Mouse (Mus musculus) embryonic facial prominence, embryonic 14.5 days (tissue): ENCODE data around the gene Lrrc45. TPM values are rescaled to one million over a fixed set of nuclear protein-coding genes. Genes with fewer than 3 reads are reported as not detected.

ENCODE experiments used
- ATAC-seq: fragments of 200-750 bp; cut with Nextera tagmentation; 2 replicates; pipeline ENCODE4 v1.8.0; 2017; ENCODE audit warnings: low read depth, moderate number of reproducible peaks, moderate TSS enrichment
- DNase-seq: peaks from one replicate; pipeline ENCODE4 v3.0.0-alpha.2; 2015; ENCODE audit warnings: low spot score
- H3K27ac ChIP-seq: fragments of 300-500 bp; sonication (generic); replicated peaks from 2 replicates; pipeline ENCODE4 v1.5.1; 2014; ENCODE audit warnings: low read depth, mild to moderate bottlenecking, low read length, moderate library complexity
- H3K27me3 ChIP-seq: fragments of 300-500 bp; sonication (generic); replicated peaks from 2 replicates; pipeline ENCODE4 v1.6.1; 2014; ENCODE audit warnings: low read length; ENCODE audit not compliant: control insufficient read depth, insufficient read depth
- H3K36me3 ChIP-seq: fragments of 300-500 bp; sonication (generic); 2 replicates; pipeline ENCODE4 v1.6.1; 2014; ENCODE audit warnings: low read length, mixed read lengths; ENCODE audit not compliant: control insufficient read depth, insufficient read depth
- H3K4me1 ChIP-seq: fragments of 300-500 bp; sonication (generic); 2 replicates; pipeline ENCODE4 v1.6.1; 2014; ENCODE audit warnings: antibody characterized with exemption, low read length; ENCODE audit not compliant: control insufficient read depth, insufficient read depth
- H3K4me2 ChIP-seq: fragments of 300-500 bp; sonication (generic); 2 replicates; pipeline ENCODE4 v1.6.1; 2014; ENCODE audit warnings: low read depth, mild to moderate bottlenecking, low read length, moderate library complexity, mixed read lengths
- H3K4me3 ChIP-seq: fragments of 300-500 bp; sonication (generic); 2 replicates; pipeline ENCODE4 v1.5.1; 2014; ENCODE audit warnings: low read depth, mild to moderate bottlenecking, low read length
- H3K9ac ChIP-seq: fragments of 300-500 bp; sonication (generic); 2 replicates; pipeline ENCODE4 v1.6.1; 2014; ENCODE audit warnings: low read depth, mild to moderate bottlenecking, low read length, moderate library complexity, mixed read lengths
- H3K9me3 ChIP-seq: fragments of 300-500 bp; sonication (generic); 2 replicates; pipeline ENCODE4 v1.6.1; 2016; ENCODE audit warnings: low read length; ENCODE audit not compliant: control insufficient read depth
- WGBS: fragments of 180-500 bp; shearing (Covaris S2); extraction: QIAGEN DNeasy Blood & Tissue Kit; methylation state at CpG from one replicate; pipeline ENCODE4 v1.1.7; 2014; 5-methylcytosine and 5-hydroxymethylcytosine counted together
- polyA plus RNA-seq: library from polyadenylated mRNA; unstranded; fragments of >200 nt; fragmentation: Nextera tagmentation; extraction: Ambion mirVana; gene quantifications from 2 replicates; pipeline ENCODE4 v1.2.1, GENCODE M21; 2014

The Lrrc45 gene
- polyA plus RNA-seq, 1 experiment from 2014 or later: 46.5 TPM

DNA sequence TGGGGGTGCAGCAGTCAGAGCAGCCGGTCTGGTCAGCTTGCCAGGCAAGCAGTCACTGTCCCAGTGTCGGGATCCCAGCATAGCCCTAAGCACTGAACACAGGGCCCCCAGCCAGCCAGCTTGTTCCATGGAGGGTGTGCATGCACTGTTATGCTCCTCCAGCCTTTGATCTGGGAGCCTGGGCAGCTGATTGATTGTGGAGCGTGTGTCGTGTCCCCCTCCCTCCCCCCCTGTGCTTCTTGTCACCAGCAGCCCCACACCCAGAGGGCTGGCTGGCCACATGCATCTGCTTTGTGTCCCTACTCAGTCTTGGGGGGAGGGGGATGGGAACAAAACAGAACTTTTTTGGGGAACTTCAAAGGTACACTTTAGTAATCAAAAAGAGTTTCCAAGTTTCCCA is 18.5 kb upstream of the Lrrc45 start:
- no peak overlapping the region for H3K4me3 ChIP-seq
- DNase-seq: no peak
- H3K9me3 ChIP-seq: 0 out of 2 replicates have a peak, but pooled peaks cover 4% of the 10 kb centered on the region
- peak overlapping the region; percentile 39 for H3K27ac ChIP-seq
- H3K4me2 ChIP-seq: no peak overlapping the region
- no peaks in the 10 kb centered on the region for H3K27me3 ChIP-seq
- ATAC-seq: peak; percentile 55; the same call in 1 of the 2 replicates
- H3K4me1 ChIP-seq: no peaks in the 10 kb centered on the region
- 28% methylated on average over 3 of the region's 4 CpGs for WGBS
- H3K36me3 ChIP-seq: peaks cover 41% of the 10 kb centered on the region
- H3K9ac ChIP-seq: peak overlapping the region; percentile 11; the same call in 1 of the 2 replicates

DNA sequence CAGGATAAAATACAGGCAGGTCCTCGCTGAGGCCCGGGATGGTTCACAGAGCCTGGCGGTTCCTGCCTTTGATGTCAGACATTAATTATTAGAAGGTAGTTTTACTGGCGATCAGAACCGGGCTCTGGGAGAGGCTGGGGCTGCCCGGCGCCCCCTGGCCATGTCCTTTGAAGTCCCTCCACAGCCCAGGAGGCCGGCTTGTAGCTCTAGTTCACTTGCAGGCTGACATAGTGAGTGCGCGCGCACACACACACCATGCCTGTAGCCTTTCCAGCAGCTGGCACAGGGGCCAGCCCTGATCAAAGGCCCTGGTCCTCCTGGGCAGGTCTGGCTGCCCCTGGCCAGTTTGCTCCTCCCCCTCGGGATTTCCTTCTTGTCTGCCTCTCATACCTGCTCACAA is 18.1 kb upstream of the Lrrc45 start:
- Histone ChIP-seq H3K4me2 (no peak overlapping the region), H3K9ac (no peak overlapping the region)
- 40% methylated on average over 12 of the region's 12 CpGs for WGBS

DNA sequence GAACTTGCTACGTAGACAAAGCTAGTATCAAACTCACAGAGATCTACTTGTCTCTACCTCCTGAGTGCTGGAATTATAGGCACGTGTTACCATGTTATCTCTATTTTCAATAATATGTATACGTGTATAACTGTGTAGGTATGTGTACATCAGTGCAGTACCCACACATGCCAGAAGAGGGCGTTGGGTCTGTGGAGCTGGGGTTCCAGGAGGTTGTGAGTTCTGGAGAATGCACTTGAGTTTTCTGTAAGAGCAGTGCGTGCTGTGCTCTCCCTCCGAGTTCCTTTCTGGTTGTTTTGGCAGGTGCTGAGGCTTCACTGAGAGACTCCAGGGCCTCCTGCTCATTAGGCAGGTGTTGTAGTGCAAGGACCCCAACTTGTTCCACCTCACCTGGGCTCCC is 17.2 kb upstream of the Lrrc45 start:
- Histone ChIP-seq H3K27me3 (no peaks in the 10 kb centered on the region), H3K27ac (no peak overlapping the region), H3K9me3 (0 out of 2 replicates have a peak, but pooled peaks cover 4% of the 10 kb centered on the region), H3K4me3 (no peak overlapping the region), H3K4me2 (no peak overlapping the region), H3K4me1 (no peaks in the 10 kb centered on the region), H3K9ac (no peak overlapping the region), H3K36me3 (peaks cover 44% of the 10 kb centered on the region)
- DNase-seq (no peak), ATAC-seq (no peak)
- 93% methylated on average over 6 of the region's 6 CpGs for WGBS

More for the DNA sequence above, 18.1 kb upstream of the Lrrc45 start:
- H3K27me3 ChIP-seq: no peaks in the 10 kb centered on the region
- peaks cover 41% of the 10 kb centered on the region for H3K36me3 ChIP-seq
- no peak overlapping the region for H3K4me3 ChIP-seq
- peak overlapping the region; percentile 39 for H3K27ac ChIP-seq
- H3K9me3 ChIP-seq: 0 out of 2 replicates have a peak, but pooled peaks cover 4% of the 10 kb centered on the region
- DNase-seq (no peak), ATAC-seq (no peak; the same call in 1 of the 2 replicates)
- no peaks in the 10 kb centered on the region for H3K4me1 ChIP-seq

DNA sequence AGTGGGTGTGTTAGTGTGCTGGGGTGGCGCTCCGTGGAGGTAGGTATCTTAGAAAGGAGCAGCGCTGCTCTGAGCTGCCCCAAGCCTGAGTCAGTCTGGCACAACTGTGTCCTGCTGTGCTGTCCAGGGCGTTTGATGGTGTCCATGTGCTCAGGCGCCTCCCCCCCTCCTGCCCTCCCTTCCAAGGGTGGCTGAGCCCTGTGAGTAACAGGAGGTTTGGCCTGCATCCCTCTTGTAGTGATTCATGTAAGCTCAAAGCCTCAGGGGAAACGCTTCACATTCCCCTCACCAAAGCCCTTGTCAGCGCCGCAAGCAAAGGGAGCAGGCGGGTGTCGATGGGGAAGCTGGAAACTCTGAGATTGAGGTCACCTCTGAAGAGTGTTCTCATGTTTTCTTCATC is 16.0 kb upstream of the Lrrc45 start:
- ATAC-seq (no peak), DNase-seq (no peak)
- Histone ChIP-seq H3K4me3 (no peak overlapping the region), H3K4me2 (no peak overlapping the region), H3K36me3 (peaks cover 45% of the 10 kb centered on the region), H3K4me1 (no peaks in the 10 kb centered on the region), H3K27ac (no peak overlapping the region), H3K27me3 (no peaks in the 10 kb centered on the region), H3K9ac (no peak overlapping the region), H3K9me3 (0 out of 2 replicates have a peak, but pooled peaks cover 4% of the 10 kb centered on the region)
- 46% methylated on average over 10 of the region's 10 CpGs for WGBS

DNA sequence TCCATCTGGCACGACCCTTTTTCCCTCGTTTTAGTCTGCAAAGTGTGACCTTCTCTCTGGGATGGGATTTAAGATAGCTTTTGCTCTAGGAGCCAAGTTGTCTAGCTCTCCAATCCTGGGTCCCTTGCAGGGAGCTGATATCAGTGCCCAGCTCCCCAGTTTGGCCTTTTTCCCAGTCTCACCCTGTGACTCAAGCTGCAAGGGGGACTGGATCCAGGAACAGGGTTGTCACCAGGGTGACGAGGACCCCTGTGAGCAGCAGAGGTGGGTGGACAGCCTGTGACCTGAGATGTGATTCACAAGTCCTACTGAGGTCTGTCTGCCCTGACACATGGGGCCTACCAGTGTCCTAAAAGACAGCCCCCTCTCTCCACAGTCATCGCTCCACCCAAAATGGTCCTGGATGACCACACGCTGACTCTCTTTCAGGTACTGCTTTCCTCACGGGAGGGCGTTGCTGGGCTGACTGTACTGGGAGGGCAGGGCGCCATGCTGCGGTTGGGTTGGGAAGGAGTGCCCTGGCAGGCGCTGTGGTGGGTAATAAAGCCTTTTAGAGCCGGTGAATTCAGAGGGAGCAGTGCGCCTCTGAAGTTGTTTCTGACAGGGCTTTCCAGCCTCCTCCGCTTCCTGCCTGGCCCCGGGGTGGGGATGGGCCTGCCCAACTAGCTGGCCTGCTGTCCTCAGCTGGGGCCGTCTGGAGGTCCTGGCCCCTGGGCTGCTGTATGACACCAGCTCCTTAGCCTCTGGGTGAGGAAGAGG is 9.8 kb upstream of the Lrrc45 start:
- Histone ChIP-seq H3K9ac (peak overlapping the region; percentile 49; the same call in 1 of the 2 replicates), H3K4me1 (peaks cover 29% of the 10 kb centered on the region), H3K4me3 (no peak overlapping the region), H3K27me3 (no peaks in the 10 kb centered on the region), H3K36me3 (peaks cover 33% of the 10 kb centered on the region), H3K4me2 (no peak overlapping the region), H3K9me3 (no peaks in the 10 kb centered on the region), H3K27ac (peak overlapping the region; percentile 63)
- ATAC-seq (no peak), DNase-seq (no peak)
- 34% methylated on average over 13 of the region's 15 CpGs for WGBS

GRCm38 (mm10) chr11:120704486-120705325 is 9.0 kb upstream of the Lrrc45 start:
- Histone ChIP-seq H3K27me3 (no peaks in the 10 kb centered on the region), H3K9me3 (no peaks in the 10 kb centered on the region), H3K4me1 (peaks cover 29% of the 10 kb centered on the region), H3K9ac (peak overlapping the region; percentile 49), H3K27ac (peak overlapping the region; percentile 63), H3K4me2 (no peak overlapping the region; the same call in 1 of the 2 replicates), H3K4me3 (no peak overlapping the region), H3K36me3 (peaks cover 36% of the 10 kb centered on the region)
- peak; percentile 53 for ATAC-seq
- DNase-seq: peak; percentile 62
- 11% methylated on average over 8 of the region's 8 CpGs for WGBS

DNA sequence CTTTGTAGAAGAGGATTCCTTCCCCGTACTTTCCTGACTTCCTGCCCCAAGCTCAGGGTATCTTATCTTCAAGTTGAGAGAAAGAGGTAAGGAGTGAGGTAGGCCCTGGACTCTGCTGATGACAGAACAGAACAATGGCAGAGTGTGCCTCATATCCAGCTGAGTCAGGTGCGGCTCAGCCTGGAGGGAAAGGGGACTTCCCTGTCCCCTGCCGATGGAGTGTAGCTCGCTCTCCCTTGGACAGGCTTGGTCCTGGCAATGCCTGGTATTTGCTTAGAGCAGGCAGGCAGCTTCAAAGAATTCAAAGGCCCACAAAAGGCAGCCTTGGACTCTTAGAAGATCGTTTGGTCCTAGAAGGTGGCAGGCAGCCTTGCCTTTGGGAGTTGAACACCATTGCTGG is 7.6 kb upstream of the Lrrc45 start:
- Histone ChIP-seq H3K4me2 (no peak overlapping the region), H3K27me3 (no peaks in the 10 kb centered on the region), H3K4me1 (peaks cover 29% of the 10 kb centered on the region), H3K4me3 (no peak overlapping the region), H3K9me3 (no peaks in the 10 kb centered on the region), H3K36me3 (peaks cover 38% of the 10 kb centered on the region), H3K9ac (no peak overlapping the region), H3K27ac (no peak overlapping the region)
- 65% methylated on average over 5 of the region's 5 CpGs for WGBS
- ATAC-seq (no peak), DNase-seq (no peak)

DNA sequence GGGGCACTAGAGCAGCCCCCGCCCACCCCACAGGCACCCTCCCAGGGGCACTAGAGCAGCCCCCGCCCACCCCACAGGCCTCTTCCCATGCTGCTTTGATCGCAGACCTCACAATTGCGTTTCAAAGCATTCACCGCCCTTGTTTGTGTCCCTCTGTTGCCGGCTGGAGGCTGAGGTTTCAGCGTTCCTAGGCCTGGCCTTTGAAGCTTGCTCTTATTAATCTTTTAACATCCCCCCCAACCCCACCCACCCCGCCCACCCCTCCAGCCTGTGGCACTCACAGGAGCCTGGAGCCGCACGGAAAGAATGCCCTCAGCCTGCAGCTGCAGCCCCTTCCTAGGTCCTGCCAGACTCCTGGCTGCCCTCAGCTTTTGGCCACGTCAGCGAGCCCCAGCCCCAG is 6.5 kb upstream of the Lrrc45 start:
- H3K27ac ChIP-seq: peak overlapping the region; percentile 48
- ATAC-seq (peak; percentile 19; the same call in 1 of the 2 replicates), DNase-seq (peak; percentile 63)
- no peak overlapping the region for H3K4me2 ChIP-seq
- peak overlapping the region; percentile 37 for H3K9ac ChIP-seq
- H3K9me3 ChIP-seq: no peaks in the 10 kb centered on the region
- peaks cover 34% of the 10 kb centered on the region for H3K36me3 ChIP-seq
- WGBS: 13% methylated on average over 8 of the region's 12 CpGs
- peaks cover 32% of the 10 kb centered on the region for H3K4me1 ChIP-seq
- H3K4me3 ChIP-seq: no peak overlapping the region
- no peaks in the 10 kb centered on the region for H3K27me3 ChIP-seq
